Mouse (Mus musculus): ENCODE measurements around the gene Spata18.
A peak's percentile ranks its signal among the peaks of the same experiment; 100 is the strongest.

The Spata18 gene

GRCm38 (mm10) chr5:73667877-73668276 lies 16.7 kb downstream of the Spata18 start:
- no peak for DNase-seq

GRCm38 (mm10) chr5:73669386-73669785 lies 18.2 kb downstream of the Spata18 start:
- no peak for DNase-seq

DNA sequence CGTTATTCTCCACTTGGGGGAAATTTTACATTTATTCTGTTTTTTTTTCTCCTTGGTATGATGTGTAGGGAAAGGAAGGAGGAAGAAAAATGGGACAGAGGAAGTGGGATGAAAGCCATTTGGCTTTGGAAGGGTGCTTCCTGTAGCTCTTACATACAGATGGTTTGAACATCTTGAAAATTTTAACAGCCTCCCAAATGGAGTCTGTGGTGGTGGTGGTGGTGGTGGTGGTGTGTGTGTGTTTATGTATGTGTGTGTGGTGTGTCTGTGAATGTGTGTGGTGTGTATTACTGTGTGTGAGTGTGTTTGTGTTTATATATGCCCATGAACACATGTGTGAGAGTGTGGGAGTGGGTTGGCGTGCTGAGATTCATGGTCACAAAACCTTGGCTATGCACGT lies 24.4 kb downstream of the Spata18 start:
- DNase-seq: no peak

DNA sequence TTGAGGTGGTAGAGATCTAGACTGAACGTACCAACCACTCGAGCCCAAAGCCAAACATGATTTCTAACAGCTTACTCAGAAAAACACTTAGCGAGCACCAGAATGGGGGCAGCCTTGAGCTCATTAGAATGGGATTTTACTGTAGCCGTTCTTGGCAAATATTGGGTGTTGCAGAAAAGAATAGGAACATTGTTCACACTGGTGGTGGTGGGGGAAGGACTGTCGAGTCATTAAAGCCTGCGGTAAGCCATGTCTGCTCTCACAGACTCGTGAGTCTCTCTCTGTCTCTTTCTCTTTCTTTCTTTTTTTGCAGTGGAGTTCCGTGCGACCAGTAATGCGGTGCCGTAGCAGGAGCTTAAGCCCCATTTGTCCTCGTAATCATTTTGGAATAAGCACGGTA lies 25.4 kb downstream of the Spata18 start:
- DNase-seq: no peak

DNA sequence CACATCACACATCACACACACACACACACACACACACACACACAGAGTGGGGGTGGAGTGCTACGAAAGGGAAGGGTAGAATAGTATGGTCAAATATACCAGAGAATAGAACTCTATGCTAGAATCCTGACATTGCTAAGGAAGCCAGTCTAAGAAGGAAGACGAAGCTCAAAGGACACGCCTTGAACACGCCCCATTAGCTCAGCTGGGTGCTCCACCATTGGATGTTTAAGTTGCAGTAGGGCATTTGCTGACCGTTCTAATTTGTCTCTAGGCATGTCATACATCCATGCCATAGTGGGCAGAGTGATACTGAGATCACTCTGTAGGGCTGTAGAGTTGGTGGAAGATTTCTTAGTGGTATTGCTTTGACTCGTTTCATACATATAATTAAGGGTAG lies 32.0 kb downstream of the Spata18 start:
- no peak for DNase-seq

DNA sequence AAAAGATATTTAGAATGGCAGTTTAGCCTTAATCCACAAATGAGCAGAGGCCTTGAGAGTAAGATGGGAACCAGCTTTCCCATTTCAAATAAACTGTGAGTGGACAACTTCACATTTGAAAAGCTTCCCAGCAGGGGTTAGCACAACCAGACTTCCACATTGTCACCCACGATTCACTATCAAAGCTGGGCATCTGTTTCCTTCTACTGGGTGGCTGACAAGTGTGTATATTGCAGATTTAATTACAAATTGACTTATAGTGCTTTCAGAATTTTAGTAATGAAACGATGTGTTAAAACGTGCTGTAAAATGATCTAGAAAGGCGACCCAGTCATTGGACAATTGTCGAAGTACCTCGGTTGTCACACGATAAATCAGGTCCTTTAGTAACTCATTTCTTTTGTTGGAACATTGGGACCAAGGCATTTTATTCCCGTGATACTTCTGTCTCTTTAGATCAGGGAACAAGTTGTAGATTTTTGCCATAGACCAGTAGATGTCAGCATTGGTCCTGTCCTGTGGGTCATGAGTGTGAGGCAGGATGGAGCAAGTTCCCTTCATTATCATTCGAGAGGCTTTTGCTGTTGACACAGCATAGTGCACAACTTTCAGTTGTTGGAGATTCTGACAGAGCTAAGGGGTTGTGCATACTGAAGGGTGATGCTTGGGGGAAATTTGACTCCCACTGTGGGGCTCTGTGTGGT lies 32.7 kb downstream of the Spata18 start:
- no peak for DNase-seq

- DNase-seq: peak; percentile 53
Measured at GRCm38 (mm10) chr5:73686149-73686548, 35.0 kb downstream of the Spata18 start.

- DNase-seq: peak; percentile 13
Measured at GRCm38 (mm10) chr5:73688576-73688975, 37.4 kb downstream of the Spata18 start.

DNA sequence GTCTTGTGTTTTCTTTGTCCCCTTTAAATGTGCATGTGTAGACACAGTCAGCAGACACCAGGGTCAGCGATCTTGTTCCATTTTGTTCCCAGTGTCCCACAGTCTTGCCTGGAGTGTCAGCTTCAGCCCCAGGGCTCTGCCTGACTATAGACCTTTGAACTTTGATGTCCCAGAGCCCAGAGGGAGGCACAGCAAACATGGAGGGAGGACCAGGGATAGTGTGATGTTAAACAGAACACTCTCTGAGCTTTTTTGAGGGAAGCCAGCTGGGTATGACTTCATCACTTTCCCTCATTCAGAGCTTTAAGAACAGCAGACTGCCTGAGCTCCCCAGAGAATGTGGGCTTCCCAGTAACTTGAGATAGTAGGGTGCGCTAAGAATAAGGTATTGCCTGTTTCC lies 39.0 kb downstream of the Spata18 start:
- DNase-seq: peak; percentile 23

GRCm38 (mm10) chr5:73691723-73692520 lies 40.7 kb downstream of the Spata18 start:
- DNase-seq: no peak

DNA sequence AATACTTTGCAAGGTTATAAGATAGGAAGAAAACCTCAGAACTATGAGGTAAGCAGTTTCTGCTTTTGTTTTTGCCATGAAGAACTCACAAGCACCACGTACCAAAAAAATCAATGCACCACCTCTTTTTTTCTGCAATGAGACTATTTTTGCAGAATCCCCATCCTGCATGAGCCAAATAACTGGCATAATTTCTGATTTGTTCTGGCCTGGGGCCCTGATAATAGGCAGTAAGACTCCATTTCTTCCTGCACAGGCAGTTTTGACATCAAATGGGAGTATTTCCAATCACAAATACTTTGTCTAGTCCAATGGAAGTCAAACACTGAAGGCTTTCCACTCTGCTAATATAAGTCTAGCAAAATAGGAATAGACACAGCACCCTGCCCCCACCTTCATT lies 42.6 kb downstream of the Spata18 start:
- peak; percentile 52 for DNase-seq

DNA sequence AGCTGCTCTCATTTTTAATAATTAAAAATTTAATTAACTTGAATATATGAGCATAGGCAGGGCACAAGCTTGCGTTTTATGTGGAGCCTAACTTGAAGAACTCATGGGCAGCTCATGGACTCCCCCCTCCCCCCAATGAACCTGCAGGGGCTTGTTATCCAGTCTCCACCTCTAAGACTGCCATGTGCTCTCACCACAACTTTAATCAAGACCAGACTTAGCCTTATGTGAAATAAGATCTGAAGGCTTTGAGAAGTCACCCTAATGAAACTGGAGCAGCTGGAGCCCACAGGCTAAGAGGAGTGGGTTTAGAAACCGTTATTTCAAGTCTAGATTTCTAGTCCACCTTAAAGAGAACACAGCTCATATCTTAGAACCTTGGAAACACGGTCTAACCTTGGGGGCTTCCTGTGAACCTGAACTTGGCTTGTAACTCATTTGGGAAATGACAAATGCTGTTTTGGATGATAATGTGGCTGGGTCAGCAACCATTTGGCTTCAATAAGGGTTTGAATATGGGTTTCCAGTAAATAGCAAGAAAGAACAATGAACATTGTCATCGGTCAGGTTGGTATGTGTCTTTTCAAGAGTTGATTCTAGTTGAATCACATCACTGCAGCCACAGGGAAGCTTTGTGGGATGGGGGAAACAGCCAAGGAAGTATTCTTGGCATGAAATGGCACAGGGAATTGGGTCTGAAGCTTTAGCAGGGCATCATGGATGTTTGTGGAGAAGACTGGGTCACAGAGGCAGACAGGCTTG lies 43.3 kb downstream of the Spata18 start:
- no peak for DNase-seq

DNA sequence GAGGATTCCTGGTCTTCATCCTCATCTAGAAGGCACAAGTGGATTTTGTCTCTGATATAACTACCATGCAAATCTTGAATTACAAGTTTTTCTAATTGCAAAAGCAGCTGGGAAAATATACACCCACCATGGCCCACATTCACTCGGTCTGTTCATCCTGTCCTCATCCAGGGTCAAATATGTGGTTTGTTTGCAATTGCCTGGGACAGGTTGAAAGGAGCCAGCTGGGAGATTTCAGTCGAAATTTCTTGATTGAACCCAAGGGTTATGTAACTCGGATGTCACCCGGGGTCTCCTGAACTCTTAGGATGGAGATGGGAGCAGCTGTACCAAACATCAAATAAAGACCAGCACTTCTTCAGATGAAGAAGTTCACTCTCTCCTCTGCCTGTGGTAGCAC lies 46.5 kb downstream of the Spata18 start:
- DNase-seq: peak; percentile 62

DNA sequence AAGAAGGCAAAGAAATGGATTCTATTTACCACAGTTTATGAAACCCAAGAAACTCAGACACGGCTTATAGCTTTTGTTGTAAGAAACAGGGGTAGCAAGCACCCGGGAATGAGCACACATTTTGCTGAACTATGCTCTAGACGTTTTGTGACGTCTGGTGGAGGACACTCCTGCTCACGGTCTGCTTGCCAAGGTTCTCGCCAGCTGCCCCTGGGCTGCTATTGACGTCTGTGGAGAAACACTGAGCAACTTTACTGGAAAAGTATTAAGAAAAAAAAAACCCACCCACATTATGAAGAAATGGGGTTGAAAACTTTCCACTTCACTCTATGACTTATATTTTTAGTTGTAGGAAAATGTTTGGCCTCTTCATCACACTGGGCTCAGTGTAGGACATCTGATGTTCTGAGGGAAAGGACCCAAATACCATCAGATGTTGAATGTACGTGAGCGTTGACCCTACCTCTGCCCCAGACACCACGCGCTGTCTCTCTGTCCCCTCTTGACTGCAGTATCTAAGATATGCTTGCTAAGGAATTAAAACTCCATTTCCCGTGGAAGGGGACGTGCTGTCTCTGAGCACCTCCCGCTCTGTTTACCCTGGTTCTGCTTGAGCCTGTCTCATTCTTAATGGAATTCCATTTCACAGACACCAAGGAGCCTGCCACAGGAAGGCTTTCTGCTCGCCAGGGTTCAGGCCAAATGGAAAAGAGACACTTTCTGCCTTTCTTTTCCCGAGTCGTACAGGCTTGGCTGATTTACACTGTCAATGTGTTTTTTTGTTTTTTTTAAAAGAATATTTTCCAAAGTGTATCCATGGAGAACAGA lies 50.1 kb downstream of the Spata18 start:
- peak; percentile 72 for DNase-seq

GRCm38 (mm10) chr5:73701946-73702710 lies 50.9 kb downstream of the Spata18 start:
- no peak for DNase-seq

- DNase-seq: no peak
Measured at GRCm38 (mm10) chr5:73703096-73703495, 51.9 kb downstream of the Spata18 start.

DNA sequence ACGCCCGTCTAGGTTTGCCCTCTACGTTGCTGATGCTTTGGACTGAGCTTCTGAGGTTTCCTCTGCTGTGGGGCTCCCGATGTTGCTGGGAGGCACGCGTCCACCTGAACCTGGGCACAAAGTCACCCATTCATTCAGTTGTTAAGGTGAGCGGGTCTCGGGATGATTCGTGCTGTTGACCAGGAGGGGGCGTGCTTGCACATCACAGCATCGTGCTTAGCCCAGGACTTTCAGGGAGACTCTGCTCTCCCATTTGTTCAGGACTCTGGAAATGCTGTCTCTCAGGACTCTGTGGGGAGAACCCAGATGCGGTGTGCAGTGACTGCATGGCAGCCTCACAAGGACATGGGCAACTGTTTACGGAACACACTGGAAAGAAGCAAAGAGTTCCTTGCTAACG lies 53.1 kb downstream of the Spata18 start:
- peak; percentile 22 for DNase-seq

DNA sequence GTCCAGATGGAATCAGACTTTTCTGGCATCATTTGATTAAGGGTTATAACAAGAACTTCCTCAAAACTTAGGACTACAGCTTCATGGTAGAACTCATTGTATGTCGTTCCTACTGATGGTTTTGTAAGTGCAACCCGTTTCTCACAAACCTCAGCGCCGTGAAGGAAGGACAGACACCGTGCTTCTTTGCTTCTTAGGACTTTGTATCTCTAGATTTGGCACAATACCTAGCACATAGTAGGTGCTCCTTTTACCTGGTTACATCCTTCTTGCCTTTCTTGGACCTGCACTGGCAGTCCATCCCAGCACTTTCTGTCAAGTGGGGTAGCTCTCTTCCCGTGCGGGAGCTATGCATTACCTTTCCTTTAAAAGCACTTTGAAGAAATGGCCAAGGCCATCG lies 53.6 kb downstream of the Spata18 start:
- DNase-seq: no peak

DNA sequence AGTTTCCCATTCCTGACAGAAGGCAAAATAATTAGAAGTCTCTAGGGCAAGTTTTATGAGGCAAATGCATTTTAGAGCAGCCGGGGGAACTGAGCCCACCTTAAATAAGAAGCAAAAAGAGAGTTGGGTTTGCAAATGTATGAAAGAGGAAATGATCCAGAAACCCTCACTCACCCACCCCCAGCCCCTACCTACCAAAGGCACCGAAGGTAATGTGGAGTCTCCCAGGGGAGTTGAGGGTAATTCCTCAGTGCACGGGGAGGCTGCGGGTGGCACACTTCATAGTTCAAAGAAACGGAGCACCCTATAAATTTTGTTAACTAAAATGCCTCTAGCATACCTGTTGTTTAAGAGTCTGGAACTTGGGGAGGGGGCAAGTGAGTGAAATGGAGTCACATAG lies 54.1 kb downstream of the Spata18 start:
- DNase-seq: no peak

- DNase-seq: peak; percentile 38
Measured at GRCm38 (mm10) chr5:73712852-73713251, 61.7 kb downstream of the Spata18 start.

DNA sequence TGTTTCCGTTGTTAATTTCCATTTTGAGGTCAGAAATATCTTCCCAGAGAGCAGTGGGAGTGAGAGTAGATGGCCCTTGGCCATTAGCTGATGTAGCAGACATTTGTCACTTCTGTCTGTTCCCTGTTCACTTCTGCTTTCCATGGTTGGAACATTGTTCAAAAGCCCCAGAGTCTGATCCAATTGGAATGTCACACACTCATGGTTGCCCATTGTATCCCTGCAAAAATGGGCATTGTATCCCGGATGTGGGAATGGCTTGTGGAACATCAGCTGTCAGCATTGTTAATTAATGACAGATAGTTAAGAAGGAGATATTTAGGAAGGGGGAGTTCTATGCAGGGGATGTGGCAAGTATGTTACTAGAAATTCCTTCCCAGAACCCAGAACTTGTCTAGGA lies 65.8 kb downstream of the Spata18 start:
- no peak for DNase-seq
